Mouse (Mus musculus): ENCODE results near the gene Gsc2. TPM values are rescaled to one million over a fixed set of nuclear protein-coding genes. Genes with fewer than 3 reads are reported as not detected.

Gsc2 gene
- polyA plus RNA-seq, 1 experiment from 2014 or later: 0.30 TPM

DNA sequence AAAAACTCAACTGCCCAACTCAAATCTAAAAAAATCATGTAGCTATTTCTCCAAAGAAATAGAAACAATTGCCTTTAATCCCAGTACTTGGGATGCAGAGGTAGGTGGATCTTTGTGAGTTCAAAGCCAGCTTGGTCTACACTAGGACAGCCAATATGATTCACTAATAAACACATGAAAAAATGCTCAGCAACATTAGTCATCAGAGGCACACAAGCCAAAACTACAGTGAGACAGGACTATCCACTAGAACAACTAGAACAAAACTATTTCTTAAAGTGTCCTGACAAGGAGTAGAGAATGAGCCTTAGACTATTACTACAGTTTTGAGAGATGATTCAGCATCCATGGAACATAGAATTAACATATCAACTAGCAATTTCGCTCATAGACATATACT lies 38.8 kb downstream of the Gsc2 start:
- Histone ChIP-seq H3K4me1 (replicated peaks; ENCODE audit: control insufficient read depth, insufficient read depth, low read length) (no peaks in the 10 kb centered on the region), H3K27me3 (replicated peaks; ENCODE audit: control insufficient read depth, insufficient read depth, low read length) (no peaks in the 10 kb centered on the region), H3K36me3 (ENCODE audit: control insufficient read depth, insufficient read depth) (no peaks in the 10 kb centered on the region), H3K27ac (ENCODE audit: low read length) (no peak overlapping the region), H3K4me2 (ENCODE audit: low read length) (no peak overlapping the region), H3K9ac (replicated peaks; ENCODE audit: low read depth, low read length) (no peak overlapping the region), H3K9me3 (ENCODE audit: control insufficient read depth, low read length) (no peaks in the 10 kb centered on the region), H3K4me3 (replicated peaks; ENCODE audit: low read length) (no peak overlapping the region)
- ATAC-seq: no peak
- whole genome bisulfite sequencing: 97% methylated on average over 1 of the region's 1 CpGs

DNA sequence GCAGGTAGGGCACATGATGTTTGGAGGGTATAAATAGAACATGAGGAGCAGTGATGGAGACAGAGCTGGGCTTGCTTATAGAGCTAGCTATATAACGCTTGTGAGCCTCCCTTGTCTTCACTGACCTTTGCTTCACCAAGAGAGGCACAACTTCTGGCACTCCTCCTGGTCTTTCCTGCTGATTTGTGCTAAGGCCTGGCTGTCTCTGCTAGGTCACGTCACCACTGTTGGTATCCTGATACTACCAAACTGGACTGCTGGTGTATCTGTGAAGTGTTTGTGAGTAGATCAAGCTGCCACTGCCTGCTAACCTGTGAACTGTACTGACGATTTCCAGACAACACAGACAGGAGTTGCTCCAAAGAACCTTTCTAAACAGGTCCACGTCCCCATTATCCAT lies 39.7 kb downstream of the Gsc2 start:
- ATAC-seq: no peak
- H3K27me3 ChIP-seq (replicated peaks; ENCODE audit: control insufficient read depth, insufficient read depth, low read length): no peaks in the 10 kb centered on the region
- H3K36me3 ChIP-seq (ENCODE audit: control insufficient read depth, insufficient read depth): peaks cover 4% of the 10 kb centered on the region; the same call in 1 of the 2 replicates
- H3K9ac ChIP-seq (replicated peaks; ENCODE audit: low read depth, low read length): no peak overlapping the region
- H3K4me3 ChIP-seq (replicated peaks; ENCODE audit: low read length): no peak overlapping the region
- H3K4me1 ChIP-seq (replicated peaks; ENCODE audit: control insufficient read depth, insufficient read depth, low read length): no peaks in the 10 kb centered on the region
- H3K4me2 ChIP-seq (ENCODE audit: low read length): no peak overlapping the region
- 89% methylated on average over 4 of the region's 4 CpGs for WGBS
- H3K9me3 ChIP-seq (ENCODE audit: control insufficient read depth, low read length): no peaks in the 10 kb centered on the region
- no peak overlapping the region for H3K27ac ChIP-seq (ENCODE audit: low read length)

DNA sequence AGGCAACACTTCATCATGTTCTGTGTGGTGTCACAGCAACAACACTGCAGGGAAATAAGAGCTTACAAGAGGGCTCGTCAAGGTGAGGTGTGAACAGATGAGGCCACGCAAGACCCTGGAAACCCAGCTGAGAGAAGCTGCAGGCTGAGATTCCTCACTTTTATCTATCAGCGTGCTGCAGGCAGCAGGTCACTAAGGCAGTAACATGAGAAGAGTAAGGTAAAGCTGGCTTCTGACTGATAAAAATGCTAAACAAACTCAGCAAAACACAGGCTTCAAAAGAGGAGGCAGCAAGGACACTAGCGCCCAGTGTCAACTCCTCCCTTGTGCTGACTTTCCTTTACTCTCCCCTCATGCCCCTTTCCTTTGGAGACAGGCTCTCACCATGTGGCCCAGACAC lies 41.9 kb downstream of the Gsc2 start:
- Histone ChIP-seq H3K9ac (replicated peaks; ENCODE audit: low read depth, low read length) (no peak overlapping the region), H3K4me1 (replicated peaks; ENCODE audit: control insufficient read depth, insufficient read depth, low read length) (no peaks in the 10 kb centered on the region), H3K36me3 (ENCODE audit: control insufficient read depth, insufficient read depth) (peaks cover 4% of the 10 kb centered on the region; the same call in 1 of the 2 replicates), H3K4me2 (ENCODE audit: low read length) (no peak overlapping the region), H3K27me3 (replicated peaks; ENCODE audit: control insufficient read depth, insufficient read depth, low read length) (no peaks in the 10 kb centered on the region), H3K9me3 (ENCODE audit: control insufficient read depth, low read length) (no peaks in the 10 kb centered on the region), H3K27ac (ENCODE audit: low read length) (no peak overlapping the region), H3K4me3 (replicated peaks; ENCODE audit: low read length) (no peak overlapping the region)
- no peak for ATAC-seq
- 74% methylated on average over 4 of the region's 4 CpGs for WGBS

DNA sequence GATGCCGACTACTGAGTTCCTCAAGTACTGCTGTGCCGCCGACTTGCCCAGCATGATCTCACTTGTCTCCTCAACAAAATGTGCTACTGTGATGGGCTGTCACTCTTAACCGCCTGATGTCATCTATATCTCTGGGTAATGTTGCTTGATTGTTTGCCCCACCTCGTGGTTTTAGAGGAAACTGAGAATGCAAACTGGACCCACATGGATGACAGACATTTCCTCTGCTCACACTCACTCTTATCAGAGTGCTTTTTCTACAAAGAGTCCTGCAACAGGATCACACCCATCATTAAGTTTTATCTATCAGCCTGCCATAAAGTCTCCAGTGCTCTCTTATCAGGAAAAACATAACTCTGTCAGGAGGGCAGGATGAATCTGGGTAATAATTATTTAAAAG lies 43.6 kb downstream of the Gsc2 start:
- 95% methylated on average over 5 of the region's 5 CpGs for WGBS
- ATAC-seq: no peak
- peaks cover 4% of the 10 kb centered on the region; the same call in 1 of the 2 replicates for H3K36me3 ChIP-seq (ENCODE audit: control insufficient read depth, insufficient read depth)

DNA sequence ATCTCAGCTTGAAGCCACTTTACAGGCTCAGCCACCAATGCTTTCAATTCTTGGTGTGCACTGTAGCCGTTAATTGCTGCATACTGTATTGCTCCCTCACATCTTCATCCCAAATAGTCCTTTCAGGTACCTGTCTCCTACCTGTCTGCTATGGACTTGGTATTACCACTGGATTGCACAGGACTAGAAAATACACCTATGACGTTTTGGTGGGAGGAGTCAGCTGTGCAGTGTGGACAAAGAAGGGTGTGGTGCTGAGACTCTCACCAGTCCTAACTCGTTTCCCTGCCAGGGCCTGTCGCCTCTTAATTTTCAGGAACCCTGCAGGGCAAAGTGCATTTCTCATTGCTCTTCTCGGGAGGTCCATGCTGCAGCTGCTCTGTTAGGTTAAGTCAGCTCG lies 49.1 kb downstream of the Gsc2 start:
- 74% methylated on average over 6 of the region's 6 CpGs for WGBS
- Histone ChIP-seq H3K4me3 (replicated peaks; ENCODE audit: low read length) (no peak overlapping the region), H3K36me3 (ENCODE audit: control insufficient read depth, insufficient read depth) (peaks cover 3% of the 10 kb centered on the region; the same call in 1 of the 2 replicates)

More for the DNA sequence above, 43.6 kb downstream of the Gsc2 start:
- Histone ChIP-seq H3K9me3 (ENCODE audit: control insufficient read depth, low read length) (no peaks in the 10 kb centered on the region), H3K27ac (ENCODE audit: low read length) (no peak overlapping the region), H3K4me2 (ENCODE audit: low read length) (no peak overlapping the region), H3K9ac (replicated peaks; ENCODE audit: low read depth, low read length) (no peak overlapping the region), H3K4me1 (replicated peaks; ENCODE audit: control insufficient read depth, insufficient read depth, low read length) (no peaks in the 10 kb centered on the region), H3K4me3 (replicated peaks; ENCODE audit: low read length) (no peak overlapping the region), H3K27me3 (replicated peaks; ENCODE audit: control insufficient read depth, insufficient read depth, low read length) (no peaks in the 10 kb centered on the region)

DNA sequence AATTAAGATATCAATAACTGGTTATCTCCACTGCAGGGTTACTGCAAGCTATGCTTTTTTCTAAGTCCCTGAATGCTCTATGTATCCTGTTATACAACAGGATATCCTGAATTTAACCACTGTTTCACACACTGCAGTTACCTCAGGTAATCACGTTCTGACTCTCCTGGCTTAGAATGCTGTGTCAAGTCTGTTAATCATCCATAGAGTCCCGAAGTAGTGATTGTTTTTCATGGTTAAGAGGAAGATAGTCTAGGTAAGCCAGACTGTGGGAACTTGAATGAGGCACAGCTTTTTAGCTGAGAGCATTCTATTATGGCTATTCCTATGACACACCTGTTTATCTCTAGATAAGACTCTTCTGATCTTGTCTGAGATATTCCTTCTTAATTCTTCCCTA lies 49.6 kb downstream of the Gsc2 start:
- WGBS: 92% methylated on average over 2 of the region's 2 CpGs
- H3K9me3 ChIP-seq (ENCODE audit: control insufficient read depth, low read length): no peaks in the 10 kb centered on the region

More for the DNA sequence above, 49.1 kb downstream of the Gsc2 start:
- Histone ChIP-seq H3K27ac (ENCODE audit: low read length) (no peak overlapping the region), H3K27me3 (replicated peaks; ENCODE audit: control insufficient read depth, insufficient read depth, low read length) (no peaks in the 10 kb centered on the region), H3K9me3 (ENCODE audit: control insufficient read depth, low read length) (no peaks in the 10 kb centered on the region), H3K4me1 (replicated peaks; ENCODE audit: control insufficient read depth, insufficient read depth, low read length) (no peaks in the 10 kb centered on the region), H3K4me2 (ENCODE audit: low read length) (no peak overlapping the region), H3K9ac (replicated peaks; ENCODE audit: low read depth, low read length) (no peak overlapping the region)
- no peak for ATAC-seq

More for the DNA sequence above, 49.6 kb downstream of the Gsc2 start:
- Histone ChIP-seq H3K36me3 (ENCODE audit: control insufficient read depth, insufficient read depth) (no peaks in the 10 kb centered on the region), H3K4me1 (replicated peaks; ENCODE audit: control insufficient read depth, insufficient read depth, low read length) (no peaks in the 10 kb centered on the region), H3K4me3 (replicated peaks; ENCODE audit: low read length) (no peak overlapping the region), H3K9ac (replicated peaks; ENCODE audit: low read depth, low read length) (no peak overlapping the region), H3K27me3 (replicated peaks; ENCODE audit: control insufficient read depth, insufficient read depth, low read length) (no peaks in the 10 kb centered on the region), H3K4me2 (ENCODE audit: low read length) (no peak overlapping the region), H3K27ac (ENCODE audit: low read length) (no peak overlapping the region)
- ATAC-seq: no peak

Other genes starting within 250 kb of the Gsc2 start
- 41.9 and 50.1 TPM in 2 replicates for gene Med15, start 182.2 kb downstream of the Gsc2 start, polyA plus RNA-seq (2015; fragmentation: Nextera tagmentation; extraction: Ambion mirVana)
- 76.1 and 89.5 TPM in 2 replicates for gene Klhl22, start 155.4 kb downstream of the Gsc2 start, polyA plus RNA-seq (2015; fragmentation: Nextera tagmentation; extraction: Ambion mirVana)
- 0.99 and 1.4 TPM in 2 replicates for gene Scarf2, start 117.8 kb downstream of the Gsc2 start, polyA plus RNA-seq (2015; fragmentation: Nextera tagmentation; extraction: Ambion mirVana)
- gene B830017H08Rik, start 81.9 kb downstream of the Gsc2 start, polyA plus RNA-seq (2015; fragmentation: Nextera tagmentation; extraction: Ambion mirVana): 0.86 and 1.5 TPM in 2 replicates
- gene Car15, start 76.7 kb downstream of the Gsc2 start, polyA plus RNA-seq (2015; fragmentation: Nextera tagmentation; extraction: Ambion mirVana): 4.7 and 5.5 TPM in 2 replicates
- 0.63 and 1.1 TPM in 2 replicates for gene Gm20518, start 23.4 kb downstream of the Gsc2 start, polyA plus RNA-seq (2015; fragmentation: Nextera tagmentation; extraction: Ambion mirVana)
- gene Tssk1, start 20.8 kb downstream of the Gsc2 start, polyA plus RNA-seq (2015; fragmentation: Nextera tagmentation; extraction: Ambion mirVana): not detected in 2 replicates
- gene Dgcr2, start 16.5 kb downstream of the Gsc2 start, polyA plus RNA-seq (2015; fragmentation: Nextera tagmentation; extraction: Ambion mirVana): 108 and 110 TPM in 2 replicates
- 0.17 TPM in 1 of 2 replicates, not detected in the other for gene Tssk2, start 16.4 kb downstream of the Gsc2 start, polyA plus RNA-seq (2015; fragmentation: Nextera tagmentation; extraction: Ambion mirVana)
- gene Ess2, start 3.7 kb downstream of the Gsc2 start, polyA plus RNA-seq (2015; fragmentation: Nextera tagmentation; extraction: Ambion mirVana): 57.2 and 60.8 TPM in 2 replicates
- 133 and 155 TPM in 2 replicates for gene Slc25a1, start 13.2 kb upstream of the Gsc2 start, polyA plus RNA-seq (2015; fragmentation: Nextera tagmentation; extraction: Ambion mirVana)
- not detected in 2 replicates for gene Vpreb2, start 65.4 kb upstream of the Gsc2 start, polyA plus RNA-seq (2015; fragmentation: Nextera tagmentation; extraction: Ambion mirVana)
- 145 and 156 TPM in 2 replicates for gene Dgcr6, start 137.8 kb upstream of the Gsc2 start, polyA plus RNA-seq (2015; fragmentation: Nextera tagmentation; extraction: Ambion mirVana)
- gene Prodh, start 175.1 kb upstream of the Gsc2 start, polyA plus RNA-seq (2015; fragmentation: Nextera tagmentation; extraction: Ambion mirVana): 4.1 and 4.2 TPM in 2 replicates
- 21.7 and 24.4 TPM in 2 replicates for gene Rtn4r, start 212.6 kb upstream of the Gsc2 start, polyA plus RNA-seq (2015; fragmentation: Nextera tagmentation; extraction: Ambion mirVana)

Data from forebrain, embryonic 16.5 days (tissue).